In the genomic region with DNA sequence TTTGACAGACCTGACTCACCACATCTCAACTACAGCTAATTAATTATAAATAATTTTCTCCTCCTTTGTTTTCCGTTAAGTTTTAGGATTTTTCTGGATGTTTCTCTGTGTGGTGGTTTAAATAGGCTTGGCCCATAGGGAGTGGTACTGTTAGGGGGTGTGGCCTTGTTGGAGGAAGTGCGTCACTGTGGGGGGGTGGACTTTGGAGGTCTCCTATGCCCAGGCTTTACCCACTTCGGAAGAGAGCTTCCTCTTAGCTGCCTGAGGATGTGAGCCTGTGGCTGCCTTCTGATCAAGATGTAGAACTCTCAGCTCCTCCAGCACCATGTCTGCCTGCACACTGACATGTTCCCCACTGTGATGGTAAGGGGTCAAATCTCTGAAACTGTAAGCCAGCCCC, we compare ENCODE assay signal across 19 mouse cellular contexts.
A peak's percentile ranks its signal among the peaks of the same experiment; 100 is the strongest.
DNase-seq lines count a peak whose midpoint lies in the region; ATAC-seq lines count a peak whose summit lies in the region.
"Had no signal": no experiment of that assay in that cellular context is flagged by ENCODE, and none has a peak within 500 bp of the region (broad histone marks: within the 10 kb centered on the region; RNA-seq: fewer than 3 reads in every experiment).

No protein-coding gene starts in this region.

- H3K4me1 ChIP-seq in heart, embryonic 11.5 days (ENCODE audit: control insufficient read depth, insufficient read depth, low read length): no peaks in the 10 kb centered on the region
- H3K4me1 ChIP-seq: embryonic facial prominence, embryonic 10.5 days; forebrain, embryonic 13.5 days; forebrain, embryonic 15.5 days had no signal

- H3K4me3 ChIP-seq in heart, embryonic 11.5 days (ENCODE audit: low read depth, low read length): no peak overlapping the region
- H3K4me3 ChIP-seq: embryonic facial prominence, embryonic 10.5 days; embryonic facial prominence, embryonic 12.5 days; forebrain, embryonic 13.5 days; forebrain, embryonic 15.5 days had no signal

- no peaks in the 10 kb centered on the region for H3K9me3 ChIP-seq in heart, embryonic 11.5 days (replicated peaks; ENCODE audit: control insufficient read depth, low read length)
- H3K9me3 ChIP-seq: embryonic facial prominence, embryonic 10.5 days; embryonic facial prominence, embryonic 12.5 days; forebrain, embryonic 13.5 days; forebrain, embryonic 15.5 days had no signal

- no peaks in the 10 kb centered on the region for H3K27me3 ChIP-seq in heart, embryonic 11.5 days (ENCODE audit: control insufficient read depth, insufficient read depth, low read length)
- H3K27me3 ChIP-seq: embryonic facial prominence, embryonic 12.5 days; forebrain, embryonic 13.5 days; forebrain, embryonic 15.5 days had no signal

- no peak overlapping the region for H3K9ac ChIP-seq in heart, embryonic 11.5 days (ENCODE audit: low read depth, low read length)
- H3K9ac ChIP-seq: embryonic facial prominence, embryonic 12.5 days; forebrain, embryonic 13.5 days; forebrain, embryonic 15.5 days; forebrain, postnatal 0 days had no signal

- 62% methylated on average over 3 of the region's 3 CpGs for WGBS in heart, embryonic 11.5 days (ENCODE audit: insufficient replicate concordance)

- intact Hi-C loops in gastrocnemius, postnatal 14 days (cut with DNase I; ENCODE audit: low total_unique reads): no loop called here

- no peak overlapping the region for H3K27ac ChIP-seq in heart, embryonic 11.5 days (ENCODE audit: low read depth, low read length)
- H3K27ac ChIP-seq: embryonic facial prominence, embryonic 10.5 days; embryonic facial prominence, embryonic 12.5 days; forebrain, embryonic 13.5 days; forebrain, embryonic 15.5 days had no signal

- ATAC-seq in heart, embryonic 11.5 days (replicated peaks; ENCODE audit: insufficient number of reproducible peaks, low FRiP score, low TSS enrichment): no peak
- ATAC-seq in granulocyte monocyte progenitor cell, adult 5-6 weeks (replicated peaks; ENCODE audit: poor library complexity, severe bottlenecking): 0 out of 2 replicates have a peak, but pooled peaks have one; percentile 38
- ATAC-seq: forebrain, embryonic 13.5 days; forebrain, embryonic 15.5 days; forebrain, postnatal 0 days had no signal

- H3K36me3 ChIP-seq in heart, embryonic 11.5 days (ENCODE audit: control insufficient read depth, insufficient read depth, low read length): no peaks in the 10 kb centered on the region
- H3K36me3 ChIP-seq: embryonic facial prominence, embryonic 10.5 days; embryonic facial prominence, embryonic 12.5 days; forebrain, embryonic 15.5 days had no signal

- H3K4me2 ChIP-seq in heart, embryonic 11.5 days: no peak overlapping the region
- H3K4me2 ChIP-seq: embryonic facial prominence, embryonic 12.5 days; forebrain, embryonic 13.5 days; forebrain, embryonic 15.5 days had no signal

- peak; percentile 49 for DNase-seq in heart, adult 11 months
- peak; percentile 51 for DNase-seq in 416B (ENCODE audit: low read depth)
- no peak for DNase-seq in embryo, embryonic 9.5 days (ENCODE audit: extremely low spot score)
- no peak for DNase-seq in gastrocnemius, postnatal 14 days
- DNase-seq: adrenal gland, adult 2 months; adrenal gland, postnatal 10 days; adrenal gland, postnatal 25 days; cerebellum, adult 11 months; cerebellum, adult 18-20 months; cerebellum, adult 9-10 months; cerebellum, postnatal 25 days; embryo, embryonic 11 days; forebrain, postnatal 0 days had no signal

Comparison
In these comparisons a context has a peak if more than half of its experiments do, and no peak if none do; other contexts are left out.
1. DNase-seq: peak in heart, adult 11 months (single experiment) and 416B (single experiment); none in embryo, embryonic 9.5 days (single experiment) and gastrocnemius, postnatal 14 days (single experiment).